Mouse (Mus musculus) left cerebral cortex, postnatal 4 days (tissue): ENCODE results near the gene Cyb5d1. TPM values are rescaled to one million over a fixed set of nuclear protein-coding genes. Genes with fewer than 3 reads are reported as not detected.

Experiments used
- DNase-seq: peaks from one replicate; pipeline ENCODE4 v3.0.0-alpha.2; 2022
- intact Hi-C: fragments of 180-260 bp; cut with DNase I; formaldehyde crosslinking; loops from one replicate; pipeline ENCODE4 v1.15.1; 2025
- total RNA-seq, 2 experiments: library from RNA; stranded (reverse); gene quantifications; 2 replicates each; pipeline ENCODE4 v1.2.3; 2021

The Cyb5d1 gene
- total RNA-seq, 2 experiments from 2014 or later, result 36.3 to 41.1 TPM

DNA sequence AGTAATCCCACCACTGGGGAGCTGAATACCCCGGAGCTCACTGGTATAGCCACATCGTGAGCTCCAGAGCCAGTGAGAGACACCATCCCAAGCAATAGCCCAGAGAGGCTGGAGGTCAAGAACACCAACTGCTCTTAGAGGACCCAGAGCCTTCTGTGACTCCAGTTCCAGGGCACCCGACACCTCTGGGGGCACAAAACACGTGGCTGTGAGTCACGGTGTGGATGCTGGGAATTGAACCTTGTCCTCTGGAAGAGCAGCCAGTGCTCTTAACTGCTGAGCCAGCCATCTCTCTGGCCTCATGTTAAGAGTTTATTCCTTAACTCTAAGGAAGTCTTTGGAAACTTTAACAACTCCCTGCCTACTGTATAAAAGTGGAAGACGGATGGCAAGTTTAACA lies 10.5 kb downstream of the Cyb5d1 start:
- no peak for DNase-seq
- intact Hi-C loops, result loop anchor here (5.0 to 10.0 kb wide), 2 partner anchors 128 to 190 kb away; partner anchors contain the start of gene Alox8

GRCm38 (mm10) chr11:69382478-69383105 lies 12.8 kb downstream of the Cyb5d1 start:
- intact Hi-C loops, result loop anchor here (10.0 kb wide), 1 partner anchor 188 kb away; the partner anchor contains the start of gene Alox8
- no peak for DNase-seq

GRCm38 (mm10) chr11:69381356-69381755 lies 14.1 kb downstream of the Cyb5d1 start:
- intact Hi-C loops, result loop anchor here (10.0 kb wide), 1 partner anchor 187 kb away; the partner anchor contains the start of gene Alox8
- DNase-seq, result peak; percentile 71

DNA sequence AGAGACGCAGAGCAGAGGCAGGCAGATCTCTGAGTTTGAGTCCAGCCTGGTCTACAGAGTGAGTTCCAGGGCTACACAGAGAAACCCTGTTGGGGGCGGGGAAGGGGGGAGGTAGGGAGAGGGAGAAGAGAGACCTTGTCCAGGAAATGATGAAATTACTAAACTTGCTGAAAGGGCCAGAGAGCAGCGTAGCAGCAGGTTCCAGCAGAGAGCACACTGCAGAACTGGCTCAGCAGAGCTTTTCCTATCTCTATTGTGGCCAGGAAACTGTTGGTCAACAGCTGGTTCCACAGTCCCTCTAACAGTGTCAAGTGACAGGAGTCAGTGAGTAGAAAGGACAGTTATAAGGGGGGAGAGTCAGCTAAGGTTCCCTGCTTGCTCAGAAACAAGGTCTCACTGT lies 15.8 kb downstream of the Cyb5d1 start:
- intact Hi-C loops, result no loop called here
- DNase-seq, result no peak

GRCm38 (mm10) chr11:69377766-69378165 lies 17.7 kb downstream of the Cyb5d1 start:
- intact Hi-C loops, result no loop called here
- no peak for DNase-seq

- intact Hi-C loops, result no loop called here
Observed at GRCm38 (mm10) chr11:69375646-69376045, 19.8 kb downstream of the Cyb5d1 start.

GRCm38 (mm10) chr11:69373223-69373965 lies 22.0 kb downstream of the Cyb5d1 start:
- intact Hi-C loops, result no loop called here
- no peak for DNase-seq

More at GRCm38 (mm10) chr11:69375646-69376045, 19.8 kb downstream of the Cyb5d1 start:
- no peak for DNase-seq

- intact Hi-C loops, result no loop called here
- no peak for DNase-seq
Observed at GRCm38 (mm10) chr11:69372780-69373170, 22.7 kb downstream of the Cyb5d1 start.

DNA sequence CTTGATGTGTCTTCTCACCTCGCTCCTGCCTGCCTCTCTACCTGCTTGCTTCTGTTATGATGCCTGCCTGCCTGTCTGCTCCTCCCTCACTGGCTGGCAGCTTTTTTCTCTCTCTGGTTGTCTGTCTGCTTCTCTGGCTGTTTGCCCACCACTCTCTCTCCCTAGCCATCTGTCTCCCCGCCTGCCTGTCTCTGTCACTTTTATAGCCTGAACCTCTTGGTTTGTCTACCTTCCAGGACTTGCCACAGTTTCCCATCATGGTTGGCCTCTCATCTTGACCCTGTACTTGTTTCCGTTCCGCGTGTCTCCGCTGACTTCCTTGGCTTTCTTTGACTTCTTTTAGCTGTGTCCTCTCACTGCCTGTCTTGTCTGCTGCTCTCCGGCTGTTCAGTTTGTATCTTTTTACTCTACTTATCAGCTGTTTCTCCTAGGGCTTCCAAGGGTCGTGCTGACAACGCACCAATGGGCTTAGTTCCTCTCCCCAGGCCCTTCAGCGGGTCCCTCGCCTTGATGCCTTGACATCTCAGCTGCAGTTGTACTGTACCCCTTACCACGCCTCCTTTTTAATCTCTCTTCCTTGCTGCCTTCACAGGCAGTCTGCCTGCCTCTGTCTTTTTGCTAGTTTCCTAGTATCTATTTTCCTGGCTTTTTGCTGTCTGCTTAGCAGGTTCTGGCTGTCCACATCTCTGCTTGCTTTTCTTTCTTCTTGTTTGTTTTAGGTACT lies 23.2 kb downstream of the Cyb5d1 start:
- intact Hi-C loops, result no loop called here
- DNase-seq, result peak; percentile 86

- intact Hi-C loops, result no loop called here
- DNase-seq, result no peak
Observed at GRCm38 (mm10) chr11:69371601-69372000, 23.8 kb downstream of the Cyb5d1 start.

GRCm38 (mm10) chr11:69370817-69371215 lies 24.6 kb downstream of the Cyb5d1 start:
- intact Hi-C loops, result no loop called here
- no peak for DNase-seq

- intact Hi-C loops, result no loop called here
- no peak for DNase-seq
Observed at GRCm38 (mm10) chr11:69369990-69370816, 25.2 kb downstream of the Cyb5d1 start.

DNA sequence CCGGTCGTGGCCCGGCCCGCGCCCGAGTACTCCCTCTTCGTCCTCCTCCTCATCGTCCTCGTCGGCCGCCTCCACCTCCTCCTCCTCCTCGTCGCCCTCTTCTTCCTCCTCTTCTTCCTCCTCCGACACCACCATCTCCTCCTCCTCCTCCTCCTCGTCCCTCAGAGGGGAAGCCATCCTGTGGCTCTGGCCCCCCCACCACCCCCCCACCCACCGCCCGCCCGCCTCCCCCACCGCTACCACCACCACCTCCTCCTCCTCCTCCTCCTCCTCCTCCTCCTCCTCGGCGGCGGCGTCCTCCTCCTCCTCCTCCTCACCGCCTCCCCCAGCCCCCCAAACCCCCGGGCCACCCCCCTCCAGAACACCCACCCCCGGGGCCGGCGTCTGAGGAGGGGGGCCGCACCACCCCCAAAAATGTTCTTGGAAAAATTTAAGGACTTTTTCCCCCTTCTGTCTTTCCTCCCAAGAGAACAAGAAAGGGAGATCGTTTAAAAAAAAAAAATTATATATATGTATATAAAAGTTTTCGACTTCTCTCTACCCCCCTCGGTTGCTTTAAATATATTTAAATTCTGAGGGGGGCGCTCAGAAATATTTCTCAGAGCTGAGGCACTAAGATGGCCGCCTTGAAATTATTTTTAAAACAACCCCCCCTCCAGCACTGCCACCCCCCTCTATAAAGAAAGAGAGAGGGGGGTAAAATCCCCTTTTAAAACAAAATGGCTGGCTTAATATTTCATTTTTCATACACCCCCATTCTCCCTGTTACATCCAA lies 26.0 kb downstream of the Cyb5d1 start, which contains the start of gene Chd3:
TSS of gene Chd3 (minus strand) at position 192 of the 775 bp plus-strand sequence.
- DNase-seq, result no peak
- intact Hi-C loops, result no loop called here

DNA sequence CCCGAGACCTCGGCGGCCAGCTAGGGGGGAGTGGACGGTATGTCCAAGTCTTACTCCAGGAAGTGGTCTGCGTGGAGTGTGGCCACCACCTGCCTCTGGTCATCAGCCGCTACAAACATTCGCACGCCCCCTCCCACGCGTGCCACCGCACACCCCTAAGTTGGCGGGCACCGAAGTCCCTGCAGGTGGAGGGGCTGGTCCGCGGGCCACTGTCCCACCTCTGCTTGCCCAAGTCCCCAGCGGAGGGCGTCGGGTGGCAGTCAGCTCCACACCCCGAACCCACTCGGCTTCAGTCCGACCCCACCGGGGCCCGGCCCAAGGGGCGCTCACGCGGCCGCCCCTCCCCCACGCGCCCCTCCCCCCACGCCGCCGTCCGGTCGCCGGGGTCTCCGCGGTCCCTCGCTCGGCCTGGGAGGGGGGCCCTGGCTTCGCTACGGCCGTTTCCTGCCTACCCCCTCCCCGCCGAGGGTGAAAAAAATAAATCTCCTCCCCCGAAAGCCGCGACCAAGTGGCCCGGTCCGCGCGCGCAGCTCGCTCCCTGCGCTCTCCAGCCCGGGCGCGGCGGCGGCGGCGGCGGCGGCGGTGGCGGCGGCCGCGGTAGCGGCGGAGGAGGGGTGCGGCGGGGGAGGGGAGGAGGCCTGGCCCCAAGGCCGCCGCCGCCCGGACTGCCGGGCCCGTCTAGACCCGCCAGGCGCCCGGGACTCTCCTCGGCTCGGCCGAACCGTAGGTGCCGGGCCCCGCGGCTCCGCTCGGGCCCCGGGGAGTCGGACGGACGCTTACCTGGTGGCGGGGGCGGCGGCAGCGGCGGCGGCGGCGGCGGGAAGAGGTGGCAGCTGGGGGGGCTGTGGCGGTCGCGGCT lies 26.8 kb downstream of the Cyb5d1 start:
- DNase-seq, result peak; percentile 50
- intact Hi-C loops, result no loop called here

- no peak for DNase-seq
- intact Hi-C loops, result no loop called here
Observed at GRCm38 (mm10) chr11:69367616-69368355, 27.6 kb downstream of the Cyb5d1 start.

- no peak for DNase-seq
- intact Hi-C loops, result no loop called here
Observed at GRCm38 (mm10) chr11:69366855-69367615, 28.4 kb downstream of the Cyb5d1 start.

- intact Hi-C loops, result no loop called here
- peak; percentile 98 for DNase-seq
Observed at GRCm38 (mm10) chr11:69366157-69366854, 29.1 kb downstream of the Cyb5d1 start.
